Mouse (Mus musculus) CH12.LX (cell line): ENCODE measurements around the gene Gck. TPM values are rescaled to one million over a fixed set of nuclear protein-coding genes. Genes with fewer than 3 reads are reported as not detected.
A peak's percentile ranks its signal among the peaks of the same experiment; 100 is the strongest.
"Not testable (repeated sequence)": the region's sequence is repeated elsewhere in the genome, so short reads cannot be mapped to it uniquely, and the experiment has no call there.

ENCODE experiments used
- DNase-seq: peaks from one replicate; pipeline ENCODE4 v3.0.0-alpha.2; 2013; ENCODE audit errors: extremely low read depth
- H3K27ac ChIP-seq: 2 replicates; pipeline ENCODE4 v1.5.1; 2012; ENCODE audit warnings: low read depth, mild to moderate bottlenecking, control low read depth, moderate library complexity; ENCODE audit not compliant: insufficient read depth
- H3K27me3 ChIP-seq: replicated peaks from 2 replicates; pipeline ENCODE3; 2012; ENCODE audit warnings: inconsistent platforms
- H3K36me3 ChIP-seq, 2 experiments: replicated peaks in 1 of 2; 2 replicates each; pipeline versions ENCODE3 to v1.6.1; 2012; ENCODE audit warnings: inconsistent platforms in 1 of 2, low read length in 1 of 2, mild to moderate bottlenecking in 1 of 2, mixed read lengths in 1 of 2, moderate library complexity in 1 of 2; ENCODE audit not compliant: control insufficient read depth in 1 of 2, insufficient read depth in 1 of 2
- H3K4me1 ChIP-seq, 2 experiments: 2 replicates each; pipeline ENCODE4 v1.6.1; 2012; ENCODE audit warnings: inconsistent platforms in 1 of 2, moderate library complexity in 1 of 2; ENCODE audit not compliant: insufficient read depth in 2 of 2, control insufficient read depth in 1 of 2
- H3K4me2 ChIP-seq: 2 replicates; pipeline ENCODE4 v1.6.1; 2012; ENCODE audit warnings: low read depth, mild to moderate bottlenecking, control low read depth; ENCODE audit not compliant: poor library complexity, insufficient read depth, severe bottlenecking
- H3K4me3 ChIP-seq, 3 experiments: fragments of 150-350 bp in 1 of 3; sonication (generic) in 1 of 3; replicated peaks in 1 of 3; 2 replicates each; pipeline versions ENCODE3 to v1.5.1; 2011 to 2012; ENCODE audit warnings: low read depth in 2 of 3, low read length in 2 of 3, mild to moderate bottlenecking in 2 of 3, moderate library complexity in 2 of 3, control low read depth in 1 of 3, improper control_type of control experiment in 1 of 3, inconsistent platforms in 1 of 3, mixed read lengths in 1 of 3; ENCODE audit not compliant: poor library complexity in 1 of 3
- H3K79me2 ChIP-seq: replicated peaks from 2 replicates; pipeline ENCODE4 v1.6.1; 2012; ENCODE audit warnings: mild to moderate bottlenecking, moderate library complexity; ENCODE audit not compliant: control insufficient read depth, poor library complexity, insufficient read depth, severe bottlenecking; ENCODE audit errors: extremely low read depth
- H3K9ac ChIP-seq: 2 replicates; pipeline ENCODE4 v1.6.1; 2012; ENCODE audit warnings: low read depth, mild to moderate bottlenecking, control low read depth, moderate library complexity; ENCODE audit not compliant: insufficient read depth
- H3K9me3 ChIP-seq: replicated peaks from 2 replicates; pipeline ENCODE3; 2012; ENCODE audit warnings: low read length, inconsistent platforms, mixed read lengths
- BHLHE40 ChIP-seq: IDR thresholded peaks from 2 replicates; pipeline ENCODE4 v1.6.1; 2011; ENCODE audit warnings: mild to moderate bottlenecking, low read depth, low read length, improper control_type of control experiment
- CTCF ChIP-seq, 2 experiments: IDR thresholded peaks in 1 of 2; conservative IDR thresholded peaks in 1 of 2; 2 replicates each; pipeline ENCODE4 v1.5.1; 2011 to 2012; ENCODE audit warnings: low read depth in 2 of 2, low read length in 2 of 2, improper control_type of control experiment in 1 of 2, inconsistent platforms in 1 of 2, mild to moderate bottlenecking in 1 of 2, moderate library complexity in 1 of 2
- GABPA ChIP-seq: IDR thresholded peaks from 2 replicates; pipeline ENCODE4 v1.6.1; 2012; ENCODE audit warnings: low read depth, low read length, improper control_type of control experiment, inconsistent platforms; ENCODE audit not compliant: insufficient replicate concordance
- IRF4 ChIP-seq: IDR thresholded peaks from 2 replicates; pipeline ENCODE4 v1.6.1; 2014; ENCODE audit warnings: low read depth, mild to moderate bottlenecking, inconsistent platforms, low read length, improper control_type of control experiment
- JUN ChIP-seq: IDR thresholded peaks from 2 replicates; pipeline ENCODE4 v1.6.1; 2011; ENCODE audit warnings: low read depth, mild to moderate bottlenecking, low read length, improper control_type of control experiment, moderate library complexity; ENCODE audit not compliant: insufficient read depth
- JUND ChIP-seq: conservative IDR thresholded peaks from 2 replicates; pipeline ENCODE4 v1.6.1; 2011; ENCODE audit warnings: low read depth, low read length, improper control_type of control experiment
- MAZ ChIP-seq: IDR thresholded peaks from 2 replicates; pipeline ENCODE4 v1.6.1; 2012; ENCODE audit warnings: low read depth, mild to moderate bottlenecking, inconsistent platforms, low read length, improper control_type of control experiment, moderate library complexity
- MEF2A ChIP-seq: IDR thresholded peaks from 2 replicates; pipeline ENCODE4 v1.6.1; 2014; ENCODE audit warnings: low read depth, mild to moderate bottlenecking, inconsistent platforms, low read length, improper control_type of control experiment, borderline replicate concordance
- MYC ChIP-seq: IDR thresholded peaks from 2 replicates; pipeline ENCODE4 v1.6.1; 2011; ENCODE audit warnings: low read depth, mild to moderate bottlenecking, improper control_type of control experiment, low read length
- RAD21 ChIP-seq: IDR thresholded peaks from 2 replicates; pipeline ENCODE4 v1.6.1; 2011; ENCODE audit warnings: low read depth, mild to moderate bottlenecking, low read length, improper control_type of control experiment, moderate library complexity
- SIN3A ChIP-seq: IDR thresholded peaks from 2 replicates; pipeline ENCODE4 v1.6.1; 2012; ENCODE audit warnings: low read length, improper control_type of control experiment, inconsistent platforms
- SMC3 ChIP-seq: IDR thresholded peaks from 2 replicates; pipeline ENCODE4 v1.6.1; 2011; ENCODE audit warnings: low read depth, low read length, improper control_type of control experiment
- dilution Hi-C: fragments of 300-500 bp; cut with MboI; formaldehyde crosslinking; loops from 2 replicates; pipeline ENCODE4 v1.14.3; 2020; ENCODE audit warnings: low sequenced_read_pairs; ENCODE audit not compliant: extremely low pct_unique_long_range_greater_than_20kb, extremely low pct_ligation_motif_present
- in situ Hi-C: fragments of 300-500 bp; cut with MboI; formaldehyde crosslinking; loops from 3 replicates; pipeline ENCODE4 v1.14.3; 2019; ENCODE audit warnings: low sequenced_read_pairs, low pct_ligation_motif_present, low pct_unique_long_range_greater_than_20kb, mixed read lengths
- polyA plus RNA-seq: library from polyadenylated mRNA; unstranded; fragments of >175 nt; gene quantifications from 2 replicates; pipeline ENCODE4 v1.2.1, GENCODE M21; 2012; ENCODE audit warnings: low read depth; ENCODE audit not compliant: insufficient read length
- total RNA-seq, 2 experiments: library from RNA; depleted of rRNA; stranded (reverse); fragments of 300-350 nt in 1 of 2; fragments of >200 nt in 1 of 2; gene quantifications; 2 replicates each; pipeline ENCODE4 v1.2.3; 2012 to 2014

Gene Gck
- total and polyA plus RNA-seq, 3 experiments: 0.68 to 1.4 (median 1.0) TPM

GRCm38 (mm10) chr11:5942966-5943365, 6.9 kb downstream of the Gck start:
- Histone ChIP-seq H3K4me2 (no peak overlapping the region), H3K27ac (no peak overlapping the region), H3K9ac (no peak overlapping the region), H3K4me1 (peaks cover 0 to 10% of the 10 kb centered on the region in 2 experiments; a peak in 3 of 4 replicates), H3K4me3 (no peak overlapping the region), H3K79me2 (no peaks in the 10 kb centered on the region), H3K27me3 (peaks cover 5% of the 10 kb centered on the region), H3K9me3 (peaks cover 4% of the 10 kb centered on the region), H3K36me3 (no peaks in the 10 kb centered on the region)
- no peak for DNase-seq
- dilution Hi-C loops: no loop called here
- in situ Hi-C loops: no loop called here
- no peak for TF ChIP-seq MAZ
- no peak for TF ChIP-seq MEF2A
- no peak for TF ChIP-seq SIN3A
- TF ChIP-seq BHLHE40: no peak
- TF ChIP-seq SMC3: no peak
- TF ChIP-seq MYC: no peak
- TF ChIP-seq JUND: no peak
- TF ChIP-seq JUN: no peak
- no peak for TF ChIP-seq GABPA
- no peak for TF ChIP-seq IRF4

DNA sequence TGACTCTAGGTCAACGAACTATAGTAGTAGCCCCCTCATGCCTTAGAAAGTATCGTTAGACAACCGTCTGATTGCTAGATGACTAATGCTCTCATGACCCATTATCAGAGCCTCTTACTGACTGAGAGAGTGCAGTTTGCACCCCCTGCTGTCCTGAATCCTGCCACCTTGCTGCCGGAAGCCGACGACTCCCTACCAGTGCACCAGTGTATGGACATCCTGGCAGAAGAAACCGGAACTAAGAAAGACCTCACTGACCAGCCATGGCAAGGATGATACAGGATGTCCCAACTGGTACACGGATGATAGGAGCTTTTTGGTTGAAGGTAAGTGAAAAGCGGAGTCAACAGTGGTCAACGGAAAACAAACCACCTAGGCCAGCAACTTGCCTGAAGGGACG, 15.3 kb downstream of the Gck start:
- H3K4me3 ChIP-seq, in situ Hi-C loops, H3K27ac ChIP-seq, H3K4me2 ChIP-seq, H3K27me3 ChIP-seq, H3K9me3 ChIP-seq, H3K36me3 ChIP-seq, H3K4me1 ChIP-seq, dilution Hi-C loops, H3K9ac ChIP-seq, H3K79me2 ChIP-seq, DNase-seq: not testable (repeated sequence)

- H3K9ac ChIP-seq, H3K27me3 ChIP-seq, H3K9me3 ChIP-seq, in situ Hi-C loops, H3K4me1 ChIP-seq, H3K4me2 ChIP-seq, H3K79me2 ChIP-seq, H3K36me3 ChIP-seq, dilution Hi-C loops, H3K4me3 ChIP-seq, H3K27ac ChIP-seq: not testable (repeated sequence)
- DNase-seq: peak; percentile 49
- TF ChIP-seq SMC3: peak; percentile 57
- TF ChIP-seq CTCF (conservative IDR thresholded peaks at IDR 0.05 in 1 of 2, IDR thresholded peaks at IDR 0.05 in 1 of 2; ENCODE audit: low read depth in 2 of 2, low read length in 2 of 2): peak; percentile 42 to 68; a peak in 3 of 4 replicates
- TF ChIP-seq RAD21: peak; percentile 60
Measured at GRCm38 (mm10) chr11:5931947-5932346, 17.9 kb downstream of the Gck start.
